Mouse (Mus musculus): ENCODE results near the gene Smarca2.

The Smarca2 gene

DNA sequence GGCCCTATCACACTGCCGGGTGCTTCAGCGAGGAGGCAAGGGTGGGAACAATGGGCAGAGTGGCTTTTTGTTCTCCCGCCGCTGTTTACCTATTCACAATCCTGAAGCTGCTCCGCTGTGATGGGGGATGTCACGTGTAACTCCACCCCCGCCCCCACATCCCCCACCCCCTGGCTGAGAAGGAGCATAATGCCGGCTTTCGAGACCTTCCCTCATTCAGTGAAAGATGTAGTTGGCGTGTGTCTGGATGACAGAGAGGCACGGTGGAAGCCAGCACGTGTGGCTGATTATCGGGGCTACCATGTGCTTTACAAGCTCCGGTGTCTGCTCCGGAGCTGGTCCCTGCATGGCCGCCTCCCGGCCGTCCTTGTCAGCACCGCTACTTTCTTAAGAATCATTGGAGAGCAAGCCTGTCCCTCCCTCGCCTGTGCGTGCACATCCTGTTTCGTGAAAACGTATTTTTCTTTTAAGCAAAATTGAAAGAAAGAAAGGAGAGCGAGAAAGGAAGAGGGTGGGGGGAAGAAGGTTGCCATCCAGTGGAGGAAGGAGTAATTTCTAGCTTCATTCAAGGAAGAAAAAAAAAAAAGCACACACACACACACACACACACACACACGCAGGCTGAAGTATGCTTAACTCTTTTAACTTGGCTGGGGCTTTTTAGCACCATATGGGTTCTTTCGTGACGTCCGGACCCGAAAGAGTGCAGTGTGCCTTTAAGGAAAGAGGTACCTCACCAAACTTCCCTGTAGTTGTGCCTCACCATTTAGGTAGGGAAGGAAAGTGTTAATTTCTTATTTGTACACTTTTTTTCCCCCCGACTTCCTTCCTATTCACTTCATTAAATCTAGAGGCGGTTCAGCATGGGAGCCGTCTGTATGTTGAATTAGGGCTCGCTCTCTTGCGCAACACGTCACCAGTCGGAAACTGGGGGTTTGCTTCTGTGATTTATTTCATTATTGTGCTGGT, 143.0 kb downstream of the Smarca2 start:
- DNase-seq (ENCODE audit: low read depth), result peak; percentile 65

DNA sequence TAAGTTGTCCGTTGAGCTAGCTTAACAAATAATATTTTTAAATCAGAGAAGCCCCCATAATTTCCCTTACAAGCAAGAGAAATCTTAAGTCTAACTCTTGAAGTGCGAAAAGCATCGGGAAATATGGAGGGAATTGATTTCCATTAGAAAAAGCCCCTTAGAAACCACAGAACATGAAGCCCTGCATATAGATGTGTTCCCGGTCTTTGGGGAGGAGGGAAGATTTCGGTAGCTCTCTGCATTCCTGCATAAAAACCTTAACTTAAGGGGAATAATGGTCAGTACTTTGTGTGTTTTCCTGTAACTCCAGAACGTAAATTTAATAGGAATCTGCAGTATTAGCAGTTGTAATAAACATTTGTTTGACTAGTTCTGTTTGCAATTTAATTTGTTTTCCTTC, 143.8 kb downstream of the Smarca2 start:
- no peak for DNase-seq (ENCODE audit: low read depth)

DNA sequence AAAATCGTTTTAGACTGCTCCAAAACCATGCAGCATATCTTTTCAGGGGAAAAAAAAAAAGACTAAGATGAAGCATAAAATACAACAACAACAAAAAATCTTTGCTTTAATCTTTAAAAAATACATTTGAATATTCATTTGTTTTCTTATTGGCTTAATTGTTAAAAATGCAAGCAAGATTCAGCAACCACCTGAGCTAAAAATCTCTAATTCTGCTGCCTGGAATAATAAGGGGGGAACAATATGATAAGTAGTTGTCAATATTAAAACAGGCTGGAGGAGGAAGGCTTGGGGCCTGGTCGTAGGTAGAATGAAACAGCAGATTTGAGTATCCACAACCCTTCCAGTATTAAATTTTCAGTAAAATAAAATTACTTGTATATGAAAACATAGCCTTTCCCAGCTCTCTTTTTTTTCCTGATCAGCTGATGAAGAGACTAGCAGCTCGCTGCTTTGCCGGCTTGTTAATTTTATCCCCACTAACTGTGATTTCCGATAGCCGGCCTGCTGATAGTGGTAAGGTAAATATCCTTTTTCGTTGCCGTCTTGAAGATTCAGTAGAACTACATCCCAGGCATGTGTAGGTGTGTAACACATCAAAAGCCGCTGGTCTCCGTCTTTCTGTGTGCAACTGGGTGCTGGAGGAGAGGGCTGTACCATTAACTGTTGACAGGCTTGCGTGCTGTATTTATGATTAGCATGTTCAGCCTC, 144.7 kb downstream of the Smarca2 start:
- no peak for DNase-seq (ENCODE audit: low read depth)

GRCm38 (mm10) chr19:26752611-26753163, 147.8 kb downstream of the Smarca2 start:
- DNase-seq (ENCODE audit: low read depth), result no peak

GRCm38 (mm10) chr19:26753266-26753872, 148.5 kb downstream of the Smarca2 start:
- no peak for DNase-seq (ENCODE audit: low read depth)

- DNase-seq (ENCODE audit: low read depth), result no peak
Measured at GRCm38 (mm10) chr19:26754016-26754794, 149.4 kb downstream of the Smarca2 start.

- DNase-seq (ENCODE audit: low read depth), result no peak
Measured at GRCm38 (mm10) chr19:26755991-26756390, 151.1 kb downstream of the Smarca2 start.

DNA sequence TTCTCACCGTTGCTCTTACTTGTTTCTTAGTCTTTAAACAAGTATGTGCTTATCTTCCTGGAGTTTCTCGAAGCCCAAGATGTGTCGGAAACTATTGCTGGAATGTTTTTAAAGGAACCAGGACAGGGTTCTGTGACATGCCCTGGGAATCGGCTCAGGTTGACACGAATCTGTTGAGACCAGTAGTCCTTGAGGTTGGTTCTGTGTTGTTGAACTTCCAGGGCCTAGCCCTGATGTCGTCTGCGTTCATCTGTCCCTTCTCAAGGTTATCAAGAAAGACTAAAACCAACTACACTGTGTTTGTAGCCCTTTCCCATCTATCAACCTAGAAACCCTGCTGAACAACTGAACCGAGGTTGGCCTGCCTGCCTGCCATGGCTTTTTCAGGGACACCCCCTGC, 151.5 kb downstream of the Smarca2 start:
- no peak for DNase-seq (ENCODE audit: low read depth)

DNA sequence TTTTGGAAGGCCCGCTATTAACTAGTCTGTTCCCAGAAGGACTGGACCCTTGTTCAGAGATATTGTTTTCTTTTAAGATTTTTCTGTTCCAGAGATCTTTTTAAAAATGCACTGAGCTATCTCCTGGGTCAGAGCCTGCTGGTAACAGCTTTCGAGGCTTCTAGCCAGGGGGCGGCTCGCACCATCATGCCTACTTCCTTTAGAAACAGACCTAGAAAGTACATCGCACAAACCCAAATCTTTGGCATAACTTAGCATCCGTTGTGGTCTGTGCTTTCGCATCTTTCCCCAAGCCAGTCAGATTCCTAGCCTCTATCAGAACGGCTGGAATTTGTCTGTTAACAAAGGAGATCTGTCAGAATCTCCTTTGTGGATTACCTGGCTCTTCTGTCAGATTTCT, 153.3 kb downstream of the Smarca2 start:
- no peak for DNase-seq (ENCODE audit: low read depth)

GRCm38 (mm10) chr19:26758620-26759019, 153.8 kb downstream of the Smarca2 start:
- no peak for DNase-seq (ENCODE audit: low read depth)

- no peak for DNase-seq (ENCODE audit: low read depth)
Measured at GRCm38 (mm10) chr19:26759295-26759694, 154.4 kb downstream of the Smarca2 start.

DNA sequence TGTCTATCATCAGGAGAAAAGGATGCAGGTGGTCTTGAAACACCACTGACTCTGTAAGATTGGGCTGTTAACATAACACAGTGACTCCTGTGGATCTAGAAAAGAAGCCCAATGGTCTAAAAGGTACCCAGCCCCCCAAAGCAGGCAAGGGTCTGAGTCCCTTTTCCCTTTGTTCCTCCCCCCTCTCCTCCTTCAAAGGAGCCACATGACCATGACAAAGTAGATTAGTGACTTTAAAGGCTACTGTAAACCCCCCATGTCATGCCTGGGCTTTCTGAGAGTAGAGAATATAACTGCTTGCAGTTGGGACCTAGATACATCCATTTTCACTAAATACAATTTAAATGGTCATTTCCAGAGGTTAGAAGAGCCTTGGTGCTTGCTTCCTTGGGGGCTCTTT, 156.4 kb downstream of the Smarca2 start:
- DNase-seq (ENCODE audit: low read depth), result no peak

DNA sequence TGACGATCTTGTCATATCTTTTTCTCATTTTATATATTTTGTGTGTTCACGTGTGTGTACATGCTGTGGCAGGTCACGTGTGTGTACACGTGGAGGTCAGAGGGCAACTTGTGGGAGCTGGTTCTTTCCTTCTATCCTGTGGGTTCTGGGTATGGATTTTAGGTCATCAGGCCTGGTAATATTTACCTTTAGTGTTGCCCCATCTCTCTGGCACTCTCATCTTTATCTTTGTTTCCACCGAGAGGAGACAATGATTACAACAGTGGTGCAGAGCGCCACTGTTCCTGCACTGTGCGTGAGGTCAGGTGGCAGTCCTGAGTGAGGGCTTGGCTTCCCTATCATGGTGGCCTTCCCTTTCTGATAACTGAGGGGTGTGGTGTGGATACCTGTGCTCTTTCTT, 160.6 kb downstream of the Smarca2 start:
- no peak for DNase-seq (ENCODE audit: low read depth)

- no peak for DNase-seq (ENCODE audit: low read depth)
Measured at GRCm38 (mm10) chr19:26767454-26767853, 162.6 kb downstream of the Smarca2 start.

- no peak for DNase-seq (ENCODE audit: low read depth)
Measured at GRCm38 (mm10) chr19:26767941-26768340, 163.1 kb downstream of the Smarca2 start.

GRCm38 (mm10) chr19:26768846-26769245, 164.0 kb downstream of the Smarca2 start:
- DNase-seq (ENCODE audit: low read depth), result no peak

GRCm38 (mm10) chr19:26769609-26770500, 165.0 kb downstream of the Smarca2 start:
- DNase-seq (ENCODE audit: low read depth), result no peak

GRCm38 (mm10) chr19:26770592-26770991, 165.7 kb downstream of the Smarca2 start:
- no peak for DNase-seq (ENCODE audit: low read depth)

GRCm38 (mm10) chr19:26772051-26772583, 167.3 kb downstream of the Smarca2 start:
- no peak for DNase-seq (ENCODE audit: low read depth)

All from fibroblast of lung, adult 2 months (primary cell).